Mouse (Mus musculus) naive thymus-derived CD4-positive, alpha-beta T cell, adult 5 months (primary cell): ENCODE data around the gene A730071L15Rik. TPM values are rescaled to one million over a fixed set of nuclear protein-coding genes. Genes with fewer than 3 reads are reported as not detected.

ENCODE experiments used
- polyA plus RNA-seq: library from polyadenylated mRNA; unstranded; fragments of 100-300 nt; shearing (Covaris generic); gene quantifications from one replicate; pipeline ENCODE4 v1.2.1, GENCODE M21; 2017

A730071L15Rik gene
- not detected for polyA plus RNA-seq

GRCm38 (mm10) chr11:6199410-6200086 lies at the start of gene A730071L15Rik:
A730071L15Rik (plus strand) TSS chr11:6200029.

GRCm38 (mm10) chr11:6200087-6200569 lies 299 bp downstream of the A730071L15Rik start, which contains the start of gene Nudcd3:
Nudcd3 (minus strand) TSS chr11:6200415.

GRCm38 (mm10) chr11:6230012-6230411 lies 30.2 kb downstream of the A730071L15Rik start, which contains the start of gene Npc1l1:
Npc1l1 (minus strand) TSS chr11:6230143.

Other genes with a start within 250 kb of the A730071L15Rik start
- not detected for gene Gck, start 249.9 kb upstream of the A730071L15Rik start, polyA plus RNA-seq
- gene Ykt6, start 244.3 kb upstream of the A730071L15Rik start, polyA plus RNA-seq, result 34.7 TPM
- gene Camk2b, start 133.7 kb upstream of the A730071L15Rik start, polyA plus RNA-seq, result 4.0 TPM
- gene Nudcd3, start 386 bp downstream of the A730071L15Rik start, polyA plus RNA-seq, result 51.0 TPM
- 0.07 TPM for gene Npc1l1, start 30.1 kb downstream of the A730071L15Rik start, polyA plus RNA-seq
- 76.8 TPM for gene Ddx56, start 67.7 kb downstream of the A730071L15Rik start, polyA plus RNA-seq
- 51.0 TPM for gene Tmed4, start 74.8 kb downstream of the A730071L15Rik start, polyA plus RNA-seq
- 227 TPM for gene Ogdh, start 91.6 kb downstream of the A730071L15Rik start, polyA plus RNA-seq
- 59.2 TPM for gene Zmiz2, start 189.0 kb downstream of the A730071L15Rik start, polyA plus RNA-seq
- gene Ppia, start 215.4 kb downstream of the A730071L15Rik start, polyA plus RNA-seq, result 4,323 TPM
- gene H2afv, start 244.4 kb downstream of the A730071L15Rik start, polyA plus RNA-seq, result 194 TPM